ENCODE assay signal across 9 mouse cellular contexts in genomic region chr8:103314279-103315022, GRCm38 (mm10).
DNase-seq lines count a peak whose midpoint lies in the region; ATAC-seq and TF ChIP-seq lines count a peak whose summit lies in the region.
"Had no signal": no experiment of that assay in that cellular context is flagged by ENCODE, and none has a peak within 500 bp of the region (broad histone marks: within the 10 kb centered on the region; RNA-seq: fewer than 3 reads in every experiment).

No protein-coding gene starts in this region.

- no peak overlapping the region for H3K4me3 ChIP-seq in embryonic facial prominence, embryonic 12.5 days
- no peak overlapping the region for H3K4me3 ChIP-seq in hindbrain, postnatal 0 days (ENCODE audit: low read length)
- H3K4me3 ChIP-seq in midbrain, embryonic 14.5 days (replicated peaks; ENCODE audit: low read depth, low read length) = no peak overlapping the region

- no peak overlapping the region for H3K4me2 ChIP-seq in embryonic facial prominence, embryonic 12.5 days (replicated peaks)
- no peak overlapping the region for H3K4me2 ChIP-seq in hindbrain, postnatal 0 days (ENCODE audit: low read depth, low read length)
- H3K4me2 ChIP-seq in midbrain, embryonic 14.5 days (ENCODE audit: low read length) = no peak overlapping the region

- peaks cover 10% of the 10 kb centered on the region for H3K4me1 ChIP-seq in embryonic facial prominence, embryonic 12.5 days
- no peaks in the 10 kb centered on the region for H3K4me1 ChIP-seq in hindbrain, postnatal 0 days (ENCODE audit: insufficient read depth, low read length)
- H3K4me1 ChIP-seq in midbrain, embryonic 14.5 days (ENCODE audit: control insufficient read depth, insufficient read depth, low read length) = no peaks in the 10 kb centered on the region

- H3K36me3 ChIP-seq in embryonic facial prominence, embryonic 12.5 days = no peaks in the 10 kb centered on the region
- H3K36me3 ChIP-seq in hindbrain, postnatal 0 days (ENCODE audit: insufficient read depth, low read length) = no peaks in the 10 kb centered on the region
- no peaks in the 10 kb centered on the region for H3K36me3 ChIP-seq in midbrain, embryonic 14.5 days (ENCODE audit: control insufficient read depth, insufficient read depth, low read length)

- H3K27ac ChIP-seq in embryonic facial prominence, embryonic 12.5 days = peak overlapping the region; percentile 12; the same call in 1 of the 2 replicates
- H3K27ac ChIP-seq in hindbrain, postnatal 0 days = no peak overlapping the region
- no peak overlapping the region for H3K27ac ChIP-seq in midbrain, embryonic 14.5 days (replicated peaks; ENCODE audit: low read depth, low read length)
- H3K27ac ChIP-seq: macrophage had no signal

- H3K9me3 ChIP-seq in embryonic facial prominence, embryonic 12.5 days = no peaks in the 10 kb centered on the region
- H3K9me3 ChIP-seq in hindbrain, postnatal 0 days (ENCODE audit: low read length) = no peaks in the 10 kb centered on the region
- H3K9me3 ChIP-seq in midbrain, embryonic 14.5 days (ENCODE audit: control insufficient read depth, low read length) = no peaks in the 10 kb centered on the region

- ATAC-seq in embryonic facial prominence, embryonic 12.5 days (ENCODE audit: insufficient number of reproducible peaks, insufficient read depth, low FRiP score, low TSS enrichment) = peak; percentile 86
- peak; percentile 69 for ATAC-seq in hindbrain, postnatal 0 days
- ATAC-seq in midbrain, embryonic 14.5 days (ENCODE audit: low FRiP score, low TSS enrichment) = peak; percentile 80

- no peak overlapping the region for H3K9ac ChIP-seq in embryonic facial prominence, embryonic 12.5 days
- H3K9ac ChIP-seq in hindbrain, postnatal 0 days (replicated peaks; ENCODE audit: low read length) = no peak overlapping the region
- no peak overlapping the region for H3K9ac ChIP-seq in midbrain, embryonic 14.5 days (replicated peaks; ENCODE audit: low read length)

- peak; percentile 72 for DNase-seq in embryo, embryonic 10 days (ENCODE audit: low spot score)
- peak; percentile 65 for DNase-seq in hindbrain, postnatal 0 days (ENCODE audit: low spot score)
- DNase-seq in midbrain, embryonic 14.5 days = peak; percentile 66
- DNase-seq in spleen, adult 18-20 months = no peak
- DNase-seq in B cell, adult 2 months = no peak
- no peak for DNase-seq in ovary, postnatal 10 days (ENCODE audit: low spot score)
- DNase-seq: cerebellum, adult 8-10 months had no signal

- no peaks in the 10 kb centered on the region for H3K27me3 ChIP-seq in embryonic facial prominence, embryonic 12.5 days
- no peaks in the 10 kb centered on the region for H3K27me3 ChIP-seq in hindbrain, postnatal 0 days (ENCODE audit: insufficient read depth, low read length)
- no peaks in the 10 kb centered on the region for H3K27me3 ChIP-seq in midbrain, embryonic 14.5 days (ENCODE audit: control insufficient read depth, insufficient read depth, low read length)

- TF ChIP-seq CTCF in hindbrain, postnatal 0 days (IDR thresholded peaks at IDR 0.05; ENCODE audit: low read depth) = no peak

- 10% methylated on average over 1 of the region's 1 CpGs for WGBS in embryonic facial prominence, embryonic 12.5 days
- WGBS in hindbrain, postnatal 0 days = 21% methylated on average over 1 of the region's 1 CpGs
- WGBS in midbrain, embryonic 14.5 days = 9% methylated on average over 1 of the region's 1 CpGs

Comparison
In these comparisons a context has a peak if more than half of its experiments do, and no peak if none do; other contexts are left out.
1. DNase-seq: peak in embryo, embryonic 10 days (single experiment), hindbrain, postnatal 0 days (single experiment) and midbrain, embryonic 14.5 days (single experiment); none in spleen, adult 18-20 months (0 of 2), B cell, adult 2 months (0 of 2) and ovary, postnatal 10 days (single experiment).
2. Peak in every context shown above with its lines, with median percentiles within 50 percentile points of each other: ATAC-seq.